Mouse (Mus musculus) frontal cortex, adult (tissue): ENCODE results near the gene Clec4g.

Experiments
- ATAC-seq: cut with Nextera tagmentation; 2 replicates; pipeline ENCODE4 v1.9.2; 2017; ENCODE audit warnings: mild to moderate bottlenecking, moderate library complexity, mixed read lengths; ENCODE audit not compliant: low TSS enrichment

Clec4g gene

GRCm38 (mm10) chr8:3679236-3679635, 41.2 kb downstream of the Clec4g start:
- ATAC-seq: no peak

GRCm38 (mm10) chr8:3678831-3679230, 41.6 kb downstream of the Clec4g start:
- ATAC-seq: no peak

DNA sequence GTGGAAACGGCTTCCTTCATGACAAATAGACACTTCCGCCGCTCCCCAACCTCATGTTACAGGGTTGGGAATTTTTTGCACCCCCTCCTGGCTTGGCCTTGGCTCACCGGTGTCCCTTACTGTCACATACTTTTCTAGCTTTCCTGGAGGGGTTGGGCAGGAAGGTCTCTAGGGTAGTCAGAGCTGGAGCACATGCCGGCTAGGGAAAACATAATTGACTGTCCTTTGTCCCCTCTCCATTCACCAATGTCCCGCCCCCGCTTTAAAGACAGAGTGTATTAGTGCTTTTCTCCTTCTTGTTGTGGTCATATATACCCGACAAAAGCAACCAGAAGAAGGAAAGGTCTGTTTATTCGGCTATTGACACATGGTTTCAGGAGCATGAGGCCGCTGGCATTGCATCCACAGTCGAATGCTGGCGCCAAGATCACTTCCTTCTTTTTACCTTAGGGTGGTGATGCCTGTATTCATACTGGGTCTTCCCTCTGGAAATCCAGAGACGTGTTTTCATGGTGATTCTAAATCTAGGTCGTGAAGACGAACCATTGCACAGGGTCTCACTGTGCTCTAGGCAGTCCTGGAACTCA, 43.4 kb downstream of the Clec4g start:
- ATAC-seq: no peak

GRCm38 (mm10) chr8:3676131-3676992, 44.1 kb downstream of the Clec4g start, which contains the start of gene Trappc5:
Gene Trappc5 (plus strand): TSS chr8:3676299.
- peak; percentile 83 for ATAC-seq

DNA sequence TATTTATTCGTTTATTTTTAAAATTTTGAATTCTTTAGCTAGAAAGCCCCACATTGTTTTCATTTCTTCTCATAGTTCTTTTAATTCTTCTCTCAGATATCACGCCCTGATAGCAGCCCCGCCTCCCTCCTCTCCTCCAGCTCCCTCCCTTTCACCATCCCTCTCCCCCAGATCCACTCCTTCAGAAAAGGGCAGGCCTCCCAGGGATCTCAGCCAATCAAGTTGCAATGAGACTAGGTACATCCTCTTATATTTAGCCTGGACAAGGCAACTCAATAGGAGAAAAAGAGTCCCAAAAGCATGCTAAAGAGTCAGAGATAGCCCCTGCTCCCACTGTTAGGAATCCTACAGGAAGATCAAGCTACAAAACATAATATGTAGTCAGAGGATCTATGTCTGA, 45.8 kb downstream of the Clec4g start:
- no peak for ATAC-seq

GRCm38 (mm10) chr8:3671980-3672491, 48.4 kb downstream of the Clec4g start, which contains the start of gene Fcor:
Gene Fcor (minus strand): TSS chr8:3672362.
- ATAC-seq: peak; percentile 70

DNA sequence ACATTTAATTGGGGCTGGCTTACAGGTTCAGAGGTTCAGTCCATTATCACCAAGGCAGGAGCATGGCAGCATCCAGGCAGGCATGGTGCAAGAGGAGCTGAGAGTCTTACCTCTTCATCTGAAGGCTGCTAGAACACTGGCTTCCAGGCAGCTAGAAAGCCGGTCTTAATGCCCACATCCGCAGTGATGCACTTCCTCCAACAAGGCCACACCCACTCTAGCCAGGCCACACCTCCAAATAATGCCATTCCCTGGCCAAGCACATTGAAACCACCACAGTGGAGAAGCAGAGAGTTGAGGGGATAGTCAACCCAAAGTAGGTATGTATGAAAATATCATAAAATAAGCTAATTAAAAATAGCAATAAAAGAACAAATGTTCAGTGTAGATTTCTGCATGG, 50.1 kb downstream of the Clec4g start:
- ATAC-seq: no peak

GRCm38 (mm10) chr8:3665507-3665906, 54.9 kb downstream of the Clec4g start, which contains the start of gene Mcemp1:
Gene Mcemp1 (plus strand): TSS chr8:3665754.
- ATAC-seq: no peak

DNA sequence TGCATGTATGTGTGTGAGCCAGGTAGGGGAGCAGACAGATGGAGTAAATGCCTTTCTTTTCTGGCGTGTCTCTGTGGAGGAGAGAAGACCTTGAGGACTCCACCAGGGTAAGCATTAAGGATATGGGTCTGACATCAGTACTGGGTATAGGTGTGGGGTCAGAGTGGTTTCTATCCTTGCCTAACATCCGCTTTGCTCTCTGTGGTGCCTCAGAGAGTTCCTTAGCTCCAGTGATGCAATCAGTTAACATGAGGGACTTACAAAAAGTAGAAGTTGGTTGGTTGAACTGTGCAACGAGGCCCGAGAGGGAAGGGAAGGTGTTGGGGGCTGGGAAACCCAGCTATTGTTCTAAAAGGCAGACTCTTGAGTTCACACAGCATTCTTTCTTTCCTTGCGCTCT, 56.0 kb downstream of the Clec4g start:
- ATAC-seq: no peak

DNA sequence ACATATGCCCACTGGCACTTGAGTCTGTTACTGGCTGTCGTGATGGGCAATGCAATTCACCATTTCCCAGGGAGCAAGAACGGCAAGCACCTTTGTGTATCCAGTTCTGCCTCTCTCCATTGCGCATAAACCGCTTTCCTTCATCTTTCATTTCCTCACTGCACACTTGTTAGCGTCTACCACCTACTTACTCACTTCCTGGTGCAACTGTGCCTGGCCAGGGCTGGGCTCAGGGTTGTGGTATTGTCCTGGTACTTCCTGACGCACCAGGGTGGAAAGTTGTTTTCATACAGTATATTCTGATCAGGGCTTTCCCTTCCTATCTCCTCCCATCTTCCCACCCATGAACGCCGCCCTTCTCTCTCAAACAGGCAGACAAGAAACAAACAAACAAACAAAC, 59.6 kb downstream of the Clec4g start:
- ATAC-seq: no peak
